Mouse (Mus musculus) embryo, embryonic 10.5 days (tissue): ENCODE measurements around the gene Rasgrf1.

Experiments used
- DNase-seq: peaks from one replicate; pipeline ENCODE4 v3.0.0-alpha.2; 2015; ENCODE audit warnings: low spot score

Gene Rasgrf1

DNA sequence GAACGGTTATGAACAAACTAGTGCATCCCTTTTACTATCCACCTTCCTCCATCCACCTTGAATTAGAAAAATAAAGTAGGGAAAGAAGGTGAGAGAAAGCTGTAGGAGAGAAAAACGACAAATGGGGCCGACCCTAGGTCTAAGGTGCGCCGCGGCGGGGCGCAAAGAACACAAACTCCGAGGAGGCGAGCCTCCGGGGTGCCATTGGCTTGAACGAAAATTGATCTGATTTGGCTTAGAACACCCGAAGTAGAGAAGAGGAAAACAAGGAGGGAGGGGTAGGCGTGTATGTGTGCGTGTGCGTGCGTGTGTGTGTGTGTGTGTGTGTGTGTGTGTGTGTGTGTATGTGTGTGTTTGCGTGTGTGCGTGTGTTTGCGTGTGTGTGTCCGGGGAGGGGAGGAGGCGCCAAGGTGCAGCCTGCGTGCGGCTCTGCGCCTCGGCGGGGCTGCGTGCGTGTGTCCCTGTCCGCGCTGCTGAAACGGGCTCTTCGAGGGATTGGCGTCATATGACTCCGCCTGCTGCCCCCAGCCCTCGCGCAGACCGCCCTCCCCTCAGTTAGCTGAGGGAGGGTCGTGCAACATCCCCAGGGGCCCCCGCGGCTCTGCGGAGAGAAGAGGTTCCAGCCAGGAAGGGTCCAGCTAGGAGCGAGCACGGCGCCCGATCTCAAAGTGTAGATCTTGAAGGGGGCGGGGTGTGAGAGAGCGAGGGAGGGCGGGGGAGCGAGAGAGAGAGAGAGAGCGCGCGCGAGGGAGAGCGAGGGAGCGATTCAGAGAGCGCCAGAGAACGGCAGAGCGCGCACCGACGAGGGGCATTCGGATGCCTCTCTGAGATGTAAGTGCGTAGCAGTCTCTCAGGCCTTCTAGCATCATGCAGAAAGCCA, at the start of gene Rasgrf1:
Gene Rasgrf1 (plus strand): TSS at position 778 of the 880 bp plus-strand sequence.
- peak; percentile 81 for DNase-seq

DNA sequence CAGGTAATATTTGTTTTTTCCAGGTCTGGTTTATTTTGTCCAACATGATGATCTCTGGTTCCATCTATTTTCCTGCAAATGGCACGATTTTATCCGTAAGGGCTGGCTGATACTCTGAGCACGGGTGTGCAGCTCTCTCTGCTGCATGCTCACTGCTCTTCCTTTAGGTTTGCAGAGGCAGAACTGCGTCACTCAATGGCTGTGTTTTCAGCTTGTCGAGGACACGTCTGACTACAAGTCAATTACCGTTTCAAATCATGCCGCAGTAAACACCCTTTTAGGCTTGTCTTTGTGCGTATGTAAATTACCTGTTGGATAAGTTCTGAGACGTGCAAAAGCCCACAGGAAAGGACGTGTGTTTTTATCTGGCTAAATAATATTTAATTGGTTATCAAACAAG, 49.6 kb upstream of the Rasgrf1 start:
- no peak for DNase-seq

DNA sequence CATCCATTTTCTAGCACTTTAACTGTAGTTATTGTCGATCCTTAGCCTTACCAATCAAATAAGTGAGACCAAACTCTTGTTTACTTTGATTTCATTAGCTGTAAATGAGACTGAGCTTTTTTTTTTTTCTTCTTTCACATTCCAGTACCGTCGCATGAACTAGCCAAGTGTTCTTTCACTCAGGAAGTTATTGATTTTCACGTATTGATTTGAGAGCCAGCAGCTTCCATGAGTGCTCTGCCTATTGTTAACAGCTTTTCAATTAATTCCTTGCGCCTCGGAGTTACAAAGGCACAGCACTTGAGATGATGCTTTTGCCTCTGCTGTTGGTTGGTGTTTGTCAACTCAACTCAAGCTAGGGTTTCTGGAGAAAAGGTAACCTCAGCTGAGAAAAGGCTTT, 49.1 kb upstream of the Rasgrf1 start:
- DNase-seq = no peak

DNA sequence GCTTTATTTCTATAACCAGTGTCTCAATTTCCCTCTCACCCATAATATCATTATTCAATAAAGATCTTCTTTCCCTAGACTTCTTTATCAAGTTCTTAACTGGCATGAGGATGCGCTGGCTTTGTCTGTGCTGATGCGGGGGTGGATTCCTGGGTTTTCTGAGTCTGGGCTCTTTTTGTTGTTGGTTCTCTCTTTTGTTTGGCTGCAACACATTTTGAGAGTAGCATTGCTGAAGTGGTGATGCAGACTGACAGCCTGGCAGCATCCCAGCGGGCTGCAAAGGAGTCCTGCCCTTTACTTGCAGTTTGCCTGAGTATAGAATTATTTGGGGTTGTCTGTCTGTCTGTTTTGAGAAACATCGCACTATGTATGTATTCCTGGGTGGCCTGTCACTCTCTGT, 42.6 kb upstream of the Rasgrf1 start:
- DNase-seq = no peak

DNA sequence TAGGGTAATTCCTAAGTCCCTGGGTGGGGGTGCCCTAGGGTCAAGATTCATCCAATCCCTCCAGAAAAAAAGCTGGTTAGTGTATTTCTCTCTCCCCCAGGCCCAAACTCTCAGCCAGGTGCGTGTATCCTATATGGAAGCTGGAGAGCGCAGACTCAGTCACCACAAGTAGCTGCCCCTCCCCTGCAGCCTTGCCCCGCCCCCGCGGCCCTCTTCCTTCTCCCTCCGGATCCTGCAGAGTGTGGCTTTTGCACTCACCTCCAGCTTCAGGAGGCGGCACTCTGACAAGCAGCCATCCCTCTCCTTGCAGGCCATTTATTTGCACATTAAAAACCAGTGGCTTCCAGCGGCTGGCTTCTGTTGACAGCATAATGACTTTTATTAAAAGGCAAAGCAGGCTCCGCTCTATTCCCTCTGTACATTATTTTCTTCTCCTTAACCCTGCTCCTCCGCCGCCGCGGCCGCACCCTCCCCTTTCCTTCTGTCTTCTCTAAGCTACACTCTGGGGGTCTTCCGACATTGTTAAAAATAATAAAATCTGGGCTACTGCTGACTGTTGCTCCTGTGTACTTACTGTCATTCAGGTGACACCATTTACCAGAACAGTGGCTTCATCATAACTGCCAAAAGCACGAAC, 41.5 kb upstream of the Rasgrf1 start:
- no peak for DNase-seq

DNA sequence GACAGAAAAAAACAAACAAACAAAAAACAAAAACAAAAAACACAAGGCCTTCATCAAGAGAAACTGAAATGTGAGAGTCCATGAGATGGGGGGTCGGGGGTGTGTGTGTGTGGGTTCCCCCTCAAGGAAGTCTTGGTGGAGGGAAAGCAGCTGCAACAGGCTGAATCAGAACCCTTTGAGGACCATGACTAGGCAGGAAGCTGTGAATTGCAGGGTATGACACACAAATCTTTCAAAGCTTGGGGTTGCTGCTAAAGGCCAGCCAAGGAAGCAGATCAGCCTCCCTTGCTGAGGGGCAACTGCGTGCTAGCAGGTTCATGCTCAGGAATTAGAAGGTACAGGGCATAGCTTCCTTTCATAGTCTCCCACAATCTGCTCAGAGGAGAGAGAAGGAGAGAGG, 40.1 kb upstream of the Rasgrf1 start:
- DNase-seq = no peak

DNA sequence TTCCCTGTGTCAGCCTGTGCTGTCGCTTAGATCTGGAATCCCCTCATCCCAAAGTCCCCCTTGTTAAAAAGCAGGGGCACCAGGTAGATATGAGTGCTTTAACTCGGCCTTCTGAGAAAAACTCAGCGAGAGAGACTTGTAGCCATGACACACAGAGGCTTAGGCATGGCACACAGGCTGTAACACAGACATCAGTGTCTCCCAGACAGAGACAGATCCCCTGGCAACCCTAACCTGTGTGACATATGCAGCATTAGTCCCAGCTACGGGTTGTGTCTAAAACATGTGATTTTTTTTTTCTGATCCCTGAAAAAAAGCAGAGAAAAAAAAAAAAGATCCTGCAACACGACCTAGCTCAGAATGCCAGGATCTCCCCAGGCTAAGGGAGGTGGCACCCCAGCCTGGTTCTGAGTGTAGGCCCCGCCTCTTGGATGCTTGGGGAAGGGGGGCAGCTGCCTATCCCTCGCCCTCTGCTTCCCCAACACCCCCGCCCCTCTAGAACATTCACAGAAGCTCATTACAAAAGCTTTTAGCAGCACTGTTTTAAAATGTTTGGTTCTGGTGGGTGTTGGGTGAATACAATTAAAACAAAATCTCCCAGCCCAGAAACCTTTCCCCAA, 39.1 kb upstream of the Rasgrf1 start:
- DNase-seq = no peak

DNA sequence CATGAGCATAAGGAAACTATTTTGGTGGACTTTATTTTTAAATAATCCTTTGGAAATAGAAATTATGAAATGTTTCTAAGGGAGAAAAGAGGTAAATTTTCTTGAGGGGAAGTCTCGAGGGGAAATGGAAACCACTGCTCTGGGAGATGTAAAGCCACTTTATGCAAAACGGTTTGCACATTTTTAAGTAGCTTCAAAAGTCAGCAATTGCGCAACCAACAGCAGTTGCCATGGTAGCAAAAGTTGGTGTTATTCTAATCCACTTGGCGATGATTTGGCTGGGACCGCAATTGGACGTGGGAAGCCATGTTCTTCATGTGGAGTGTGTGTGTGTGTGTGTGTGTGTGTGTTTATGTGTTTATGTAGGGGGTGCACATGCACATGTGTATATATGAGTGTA, 37.6 kb upstream of the Rasgrf1 start:
- DNase-seq = no peak

DNA sequence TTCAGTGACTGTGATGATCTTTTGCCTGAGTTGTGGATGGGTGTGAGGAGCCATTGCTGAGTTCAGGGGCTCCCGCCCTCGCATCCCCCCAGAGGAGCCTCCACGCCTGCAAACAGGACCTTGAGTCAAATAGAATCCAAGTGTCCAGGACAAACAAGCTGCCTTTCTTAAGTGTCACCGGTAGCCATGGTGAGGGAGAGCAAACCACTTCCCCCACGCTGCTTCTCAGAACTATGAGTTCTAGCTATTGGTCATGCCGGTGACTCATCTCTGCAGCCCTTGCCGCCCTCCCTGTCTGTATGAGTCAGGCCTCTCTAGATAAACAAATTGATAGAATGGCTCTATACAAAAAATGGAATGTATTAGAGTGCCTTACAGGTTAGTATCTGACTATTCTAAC, 35.3 kb upstream of the Rasgrf1 start:
- no peak for DNase-seq

DNA sequence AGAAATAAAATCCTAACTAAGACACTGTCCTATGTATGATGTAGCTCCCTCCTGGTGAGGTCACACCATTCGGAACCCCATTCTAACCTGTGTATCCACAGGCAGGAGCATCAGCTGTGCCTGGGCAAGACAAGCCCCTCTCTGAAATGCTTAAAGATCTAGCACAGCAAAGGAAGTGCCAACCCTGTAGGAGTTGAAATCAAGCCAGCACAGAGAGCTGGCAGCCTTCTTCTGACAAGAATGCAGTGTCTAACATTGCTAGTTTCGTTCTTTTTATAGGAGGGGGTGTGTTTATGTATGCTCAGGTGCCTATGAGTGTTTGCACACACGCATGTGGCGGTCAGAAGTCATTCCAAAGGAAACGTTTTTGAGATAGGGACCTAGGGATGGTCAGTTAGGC, 34.2 kb upstream of the Rasgrf1 start:
- DNase-seq = no peak

DNA sequence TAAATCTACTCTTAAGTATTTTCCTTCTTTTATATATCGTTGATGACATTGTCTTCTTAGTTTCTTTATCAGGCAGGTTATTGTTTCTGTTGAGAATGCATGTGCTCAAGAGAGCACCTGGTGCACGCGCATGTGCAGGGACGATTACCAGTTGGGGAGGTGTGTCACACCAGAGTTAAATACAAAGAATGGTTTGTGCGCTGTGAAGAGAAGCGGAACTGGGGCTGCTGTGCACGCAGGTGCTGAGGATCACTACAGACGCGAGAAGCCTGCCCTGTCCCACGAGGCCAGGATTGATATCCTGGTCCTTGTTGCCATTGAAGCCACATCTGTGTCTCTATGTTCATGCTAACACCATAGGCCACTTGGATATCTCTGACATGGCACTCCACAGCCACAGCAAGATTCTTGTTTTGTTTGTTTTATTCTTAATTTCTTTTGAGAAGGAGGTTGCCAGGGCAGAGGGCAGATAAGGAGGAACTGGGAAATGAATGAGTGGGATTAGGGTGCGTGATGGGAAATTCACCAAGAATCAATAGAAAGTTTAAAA, 31.2 kb upstream of the Rasgrf1 start:
- DNase-seq = no peak

DNA sequence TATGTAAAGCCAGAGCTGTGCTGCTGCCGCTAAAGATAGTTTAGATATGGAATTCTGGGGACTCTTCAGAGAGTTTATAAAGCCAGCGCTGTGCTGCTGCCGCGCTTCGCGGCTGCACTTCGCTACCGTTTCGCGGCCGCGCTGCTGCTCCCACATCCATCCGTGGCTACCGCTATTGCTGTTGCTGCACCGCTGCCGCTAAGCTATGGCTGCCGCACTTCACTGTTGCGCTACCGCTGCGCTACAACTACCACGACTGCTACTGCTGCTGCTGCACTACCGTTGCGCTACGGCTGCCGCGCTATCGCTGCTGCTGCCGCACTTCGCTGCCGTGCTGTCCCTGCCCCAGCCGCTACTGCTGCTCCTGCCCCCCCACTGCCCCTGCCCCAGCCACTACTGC, 30.1 kb upstream of the Rasgrf1 start:
- DNase-seq = peak; percentile 54

DNA sequence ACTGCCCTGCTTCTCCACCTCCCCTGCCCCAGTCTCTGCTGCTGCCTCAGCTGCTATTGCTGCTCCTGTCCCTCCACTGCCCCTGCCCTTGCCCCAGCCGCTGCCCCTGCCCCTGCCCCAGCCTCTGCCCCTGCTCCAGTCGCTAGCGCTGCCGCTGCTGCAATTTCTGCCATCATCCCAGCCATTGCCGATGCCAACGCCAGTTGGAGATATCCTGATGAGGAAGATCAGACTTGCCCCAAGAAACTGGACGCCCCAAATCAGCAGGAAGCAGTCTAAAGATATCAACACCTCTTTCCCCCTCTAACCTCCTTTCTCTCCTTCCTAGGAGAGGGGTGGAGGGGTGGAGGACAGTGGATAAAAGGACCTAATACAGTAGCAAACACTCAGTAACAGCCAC, 28.2 kb upstream of the Rasgrf1 start:
- DNase-seq = no peak

DNA sequence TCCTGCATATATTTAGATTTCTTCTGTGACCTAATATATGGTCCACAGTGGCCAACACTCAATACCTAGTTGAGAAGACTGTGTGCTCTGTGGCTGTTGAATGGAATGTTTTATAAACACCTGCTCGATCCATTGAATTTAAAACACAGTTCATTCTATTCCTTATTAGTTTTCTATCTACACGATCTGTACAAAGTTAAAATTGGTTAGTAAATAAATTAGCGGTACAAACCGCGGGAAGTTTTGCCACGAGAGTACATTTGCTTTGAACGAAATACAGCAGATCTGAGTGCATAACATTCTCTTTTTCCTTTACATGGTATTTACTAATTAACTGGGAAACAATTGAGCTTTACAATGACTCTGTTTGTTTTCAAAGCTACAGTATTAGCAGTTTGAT, 27.1 kb upstream of the Rasgrf1 start:
- DNase-seq = no peak

DNA sequence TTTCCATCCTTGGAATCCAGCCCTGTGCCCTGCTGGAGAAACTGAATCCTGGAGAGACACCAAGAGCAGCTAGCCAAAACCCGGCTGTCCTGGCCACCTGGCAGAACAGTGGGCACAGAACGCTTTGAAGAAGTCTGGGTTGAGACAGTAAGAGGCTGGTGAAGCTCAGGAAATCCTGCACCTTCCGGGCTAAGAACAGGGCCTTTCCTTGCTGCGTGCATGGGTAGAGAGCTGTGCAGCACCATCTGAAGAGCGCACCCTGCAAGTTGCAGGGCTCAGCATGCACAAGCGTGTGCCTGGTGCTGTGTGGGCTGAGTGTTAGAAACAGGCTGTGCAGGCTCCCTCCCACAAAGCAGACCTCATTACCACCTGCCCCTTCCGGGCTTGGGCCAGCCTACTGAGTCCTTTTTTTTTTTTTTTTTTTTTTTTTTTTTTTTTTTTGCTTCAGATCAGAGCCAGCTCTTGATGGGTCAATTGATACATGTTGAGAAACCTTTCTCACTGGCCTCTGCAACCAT, 23.9 kb upstream of the Rasgrf1 start:
- no peak for DNase-seq

DNA sequence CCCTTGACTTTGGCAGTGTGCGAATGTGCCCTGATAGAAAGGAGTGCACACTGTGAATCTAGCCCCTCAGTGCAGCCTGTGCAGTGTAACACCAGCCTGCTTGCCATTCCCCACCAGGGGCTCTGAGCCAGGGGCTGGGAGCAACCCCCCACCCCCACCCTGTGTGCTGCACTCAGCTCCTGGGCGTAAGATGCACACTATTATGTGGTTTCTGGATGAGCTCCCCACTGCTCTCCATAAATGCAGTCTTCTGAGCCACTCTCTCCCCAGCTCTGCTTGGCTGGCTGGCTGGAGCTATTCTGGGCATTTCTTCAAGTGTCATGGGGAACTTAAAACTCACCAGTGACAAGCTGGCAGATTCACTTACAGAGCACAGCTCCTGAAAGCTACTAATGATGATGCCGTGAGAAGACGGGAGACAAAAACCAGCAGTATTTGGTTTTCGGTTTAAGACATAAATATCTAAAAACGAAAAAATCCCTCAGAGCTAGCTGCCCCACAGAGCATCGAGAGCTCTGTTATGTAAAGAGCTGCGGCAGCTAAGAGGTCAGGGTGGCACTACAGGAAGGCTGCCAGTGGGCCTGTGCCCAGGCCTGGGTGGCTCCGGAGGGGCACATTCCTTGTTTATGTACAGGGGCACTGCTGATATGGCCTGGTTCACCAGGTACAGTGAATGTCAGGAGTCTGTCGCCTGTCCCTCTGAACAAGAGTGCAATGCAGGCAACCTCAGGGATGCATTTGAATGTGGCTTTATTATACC, 18.0 kb upstream of the Rasgrf1 start:
- DNase-seq = no peak

DNA sequence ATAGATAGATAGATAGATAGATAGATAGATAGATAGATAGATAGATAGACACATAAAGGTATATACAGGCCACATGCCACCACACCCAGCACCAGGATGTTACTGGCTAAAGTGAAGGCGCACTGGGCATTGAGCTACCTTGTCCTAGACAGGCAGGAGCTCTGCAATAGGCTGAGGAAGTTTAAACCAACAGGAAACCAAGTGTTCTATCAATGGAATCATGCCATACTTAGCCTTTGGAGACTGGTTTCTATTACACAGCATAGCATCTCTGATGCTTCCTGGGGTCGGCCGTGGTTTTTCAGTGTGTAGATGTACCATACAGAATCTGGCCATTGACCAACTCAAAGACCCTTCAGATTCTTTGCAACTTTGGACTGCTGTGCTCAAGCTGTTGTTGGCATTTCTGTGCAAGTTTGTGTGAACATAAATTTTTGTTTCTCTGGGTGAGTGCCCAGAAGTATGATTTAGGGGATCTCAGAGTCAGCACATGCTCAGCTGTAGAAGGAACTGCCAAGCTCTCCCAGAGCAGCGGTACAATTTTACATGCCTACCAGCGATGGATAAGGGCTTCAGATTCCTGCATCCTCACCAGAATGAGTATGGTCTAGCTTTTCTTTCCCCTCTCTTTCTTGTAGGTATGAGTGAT, 17.0 kb upstream of the Rasgrf1 start:
- DNase-seq = no peak

DNA sequence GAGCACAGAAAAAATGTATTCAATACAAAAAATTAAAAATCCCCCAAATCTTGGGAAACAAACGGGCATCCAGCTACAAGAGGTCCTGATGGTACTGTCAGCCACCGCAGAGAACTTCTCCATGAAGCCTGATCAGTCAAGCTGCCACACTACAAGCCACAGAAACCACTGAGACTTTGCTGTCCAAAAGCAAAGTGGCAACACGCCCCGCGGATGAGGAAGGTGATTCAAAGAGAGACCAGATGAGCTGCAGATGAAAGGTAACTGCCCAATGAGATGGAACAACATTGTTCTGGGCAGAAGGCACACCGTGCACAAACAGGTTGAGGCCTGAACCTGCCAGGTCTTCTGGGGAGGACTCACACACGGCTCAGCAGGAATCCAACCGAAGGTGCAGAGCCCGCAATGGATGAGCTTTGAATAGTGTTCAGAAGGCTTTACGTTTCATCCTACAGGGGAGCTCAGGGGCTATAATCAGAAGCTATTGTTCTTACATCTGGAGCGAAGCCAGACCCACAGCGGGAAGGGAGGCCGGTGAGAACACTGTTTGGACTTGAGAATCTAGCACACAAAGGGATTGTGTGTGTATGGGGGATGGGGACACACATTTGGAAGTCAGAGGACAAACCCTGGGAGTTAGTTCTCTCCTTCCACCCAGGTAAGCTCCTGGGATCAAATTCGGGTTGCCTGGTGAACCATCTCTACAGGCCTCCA, 9.4 kb upstream of the Rasgrf1 start:
- no peak for DNase-seq

DNA sequence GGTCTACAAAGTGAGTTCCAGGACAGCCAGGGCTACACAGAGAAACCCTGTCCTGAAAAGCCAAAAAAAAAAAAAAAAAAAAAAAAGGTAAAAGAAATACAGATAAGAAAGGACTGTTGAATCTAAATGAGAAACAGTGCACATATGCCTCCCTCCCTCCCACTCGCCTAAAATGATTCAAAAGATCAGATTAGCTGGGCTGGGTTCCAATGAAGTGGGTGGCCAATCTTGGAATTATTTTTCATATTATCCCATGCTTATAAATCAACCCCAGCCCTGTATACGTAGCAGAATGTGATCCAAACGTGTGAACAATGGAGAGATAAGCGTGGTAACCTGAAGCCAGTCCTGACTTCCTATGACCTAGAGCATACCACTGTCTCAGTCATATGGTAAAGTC, 8.5 kb upstream of the Rasgrf1 start:
- no peak for DNase-seq

DNA sequence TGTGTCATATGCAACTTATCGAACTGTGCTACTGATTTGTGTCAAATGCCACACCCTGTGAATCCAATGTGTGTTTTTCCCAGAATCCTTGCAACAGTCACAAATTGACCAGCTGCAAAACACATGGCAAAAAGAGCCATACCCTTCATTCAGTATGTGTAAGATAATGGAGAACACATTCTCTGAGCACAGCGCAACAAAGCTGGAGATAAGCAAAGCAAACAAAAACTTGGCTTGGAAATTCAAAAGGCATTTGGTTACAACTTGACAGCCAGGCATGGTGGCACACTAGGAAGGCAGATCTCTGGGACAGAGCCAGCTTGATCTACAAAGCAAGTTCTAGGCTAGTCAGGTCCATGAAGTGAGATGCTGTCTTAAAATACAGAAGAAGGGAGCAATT, 6.9 kb upstream of the Rasgrf1 start:
- no peak for DNase-seq

DNA sequence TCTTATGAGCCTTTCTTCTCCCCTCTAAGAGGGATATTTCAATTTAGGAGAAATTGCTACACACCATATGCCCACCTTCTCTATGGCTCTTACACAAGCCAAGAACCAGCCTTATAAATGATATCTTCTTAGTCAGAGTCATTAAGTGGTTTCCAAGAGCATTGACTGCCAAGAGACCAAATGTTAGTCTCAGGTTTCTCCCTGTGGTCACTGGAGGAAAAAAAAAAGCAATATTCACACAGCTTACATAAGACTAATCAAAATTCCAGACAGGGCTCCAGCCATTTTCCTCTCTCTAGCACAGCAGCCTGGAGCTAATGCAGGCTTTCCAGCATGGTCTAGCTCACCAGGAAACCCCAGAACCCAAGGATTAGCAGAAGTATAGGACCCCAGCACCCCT, 3.1 kb upstream of the Rasgrf1 start:
- DNase-seq = no peak
